Mouse (Mus musculus) c-Kit-positive CD71-negative TER-119-negative erythroid progenitor cells, embryonic 14.5 days (primary cell): ENCODE data around the gene 3110009E18Rik.
A peak's percentile ranks its signal among the peaks of the same experiment; 100 is the strongest.

Source experiments
- DNase-seq: peaks from one replicate; pipeline ENCODE4 v3.0.0-alpha.2; 2013; ENCODE audit warnings: low read depth

3110009E18Rik gene

DNA sequence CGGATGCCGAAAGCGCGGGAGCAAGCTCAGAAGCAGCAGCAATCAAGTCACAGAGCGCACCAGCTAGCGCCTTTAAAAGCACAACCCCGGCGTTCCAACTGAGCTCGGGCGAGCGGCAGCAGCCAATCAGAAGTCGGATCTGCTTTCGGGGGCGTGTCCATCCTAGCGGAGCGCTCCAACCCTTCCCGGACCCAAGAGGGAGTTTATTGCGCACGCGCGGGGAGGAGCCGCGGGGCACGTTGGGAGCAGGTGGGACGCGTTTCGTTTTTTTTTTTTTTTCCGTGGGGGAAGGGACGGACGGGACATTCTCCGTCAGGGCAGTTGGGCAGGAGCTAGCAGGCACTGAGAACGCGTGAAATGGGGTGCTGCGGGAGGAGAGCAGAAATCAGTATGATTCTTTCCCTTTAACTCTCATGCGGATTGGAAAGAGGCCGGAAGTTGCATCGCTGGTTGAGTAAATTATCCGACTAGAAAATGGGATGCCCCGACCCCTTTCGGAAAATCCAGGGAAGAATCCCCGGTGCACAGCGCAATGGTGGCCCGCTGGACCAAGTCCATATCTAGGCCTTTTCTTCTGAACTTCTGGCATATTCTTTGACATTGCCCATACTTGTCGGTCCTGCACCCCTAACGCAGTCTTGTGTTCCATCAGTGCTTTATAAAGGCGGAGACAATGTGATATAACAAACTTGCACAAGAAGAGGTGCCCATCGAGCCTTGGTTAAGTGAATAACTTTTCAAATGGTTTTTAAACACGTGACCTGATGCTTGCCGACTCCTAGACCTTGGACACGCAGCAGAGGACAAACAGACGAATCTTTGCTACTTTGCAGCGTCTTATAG lies at the start of gene 3110009E18Rik, which contains the start of gene Dbi:
3110009E18Rik (plus strand) TSS at position 219 of the 843 bp plus-strand sequence.
Dbi (minus strand) TSS at position 110 of the 843 bp plus-strand sequence.
- DNase-seq: peak; percentile 96

DNA sequence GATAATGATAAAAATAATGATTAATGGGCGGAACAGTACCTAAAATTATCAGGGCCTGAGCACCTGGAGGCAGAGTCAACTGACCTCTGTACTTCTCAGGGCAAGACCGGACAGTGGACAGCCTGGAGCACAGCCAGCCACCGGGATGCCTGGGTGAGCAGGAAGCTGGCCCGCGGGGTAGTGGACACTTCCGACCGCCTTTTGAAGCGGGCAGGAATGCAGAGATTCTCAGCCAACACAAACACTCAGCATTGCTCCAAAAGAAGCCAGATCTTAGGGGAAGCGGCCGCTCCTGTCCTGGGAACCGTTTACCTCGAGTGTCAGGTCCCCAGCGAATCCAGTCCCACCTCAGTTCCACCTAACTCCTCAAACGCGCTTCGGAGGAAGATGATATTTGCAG lies 48.1 kb upstream of the 3110009E18Rik start:
- DNase-seq: no peak

DNA sequence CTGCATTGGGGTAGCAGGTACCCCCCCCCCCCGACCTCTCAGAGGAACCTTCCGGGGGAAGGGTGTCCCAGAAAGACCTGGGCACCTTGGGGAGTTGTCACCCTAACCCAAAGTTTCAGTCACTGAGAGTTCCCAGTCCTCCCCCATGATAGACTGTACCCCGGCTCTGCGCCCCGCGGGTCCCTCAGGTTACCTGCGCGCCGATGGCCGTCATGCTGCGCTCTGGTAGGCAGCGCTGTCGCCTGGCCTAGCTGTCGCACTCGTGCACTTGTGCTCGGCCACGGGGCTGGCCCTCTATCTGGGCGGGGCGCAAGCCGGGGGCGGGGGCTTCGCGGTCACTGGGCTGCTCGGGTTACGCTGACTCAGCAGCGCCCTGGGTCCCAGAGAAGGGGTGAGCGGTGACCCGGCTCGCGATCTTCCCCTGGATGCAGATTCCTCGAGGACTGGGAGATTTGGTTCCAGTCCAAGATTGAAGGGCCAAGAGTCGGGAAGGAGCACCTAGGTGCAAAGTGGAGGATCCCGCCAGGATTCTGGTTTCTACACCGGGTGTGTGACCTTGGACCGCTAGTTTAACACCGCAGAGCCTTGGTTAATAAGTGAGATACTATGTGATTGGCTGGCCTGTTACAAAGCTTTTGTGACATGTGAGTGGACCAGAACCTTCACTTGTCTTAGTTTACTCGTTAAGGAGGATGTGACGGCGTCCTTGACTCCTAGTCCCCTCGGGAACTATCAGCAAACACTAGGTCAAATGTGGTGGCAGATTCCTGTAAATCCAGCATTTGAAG lies 47.3 kb upstream of the 3110009E18Rik start, which contains the start of gene Tmem37:
Tmem37 (minus strand) TSS at position 556 of the 788 bp plus-strand sequence.
- DNase-seq: peak; percentile 37

DNA sequence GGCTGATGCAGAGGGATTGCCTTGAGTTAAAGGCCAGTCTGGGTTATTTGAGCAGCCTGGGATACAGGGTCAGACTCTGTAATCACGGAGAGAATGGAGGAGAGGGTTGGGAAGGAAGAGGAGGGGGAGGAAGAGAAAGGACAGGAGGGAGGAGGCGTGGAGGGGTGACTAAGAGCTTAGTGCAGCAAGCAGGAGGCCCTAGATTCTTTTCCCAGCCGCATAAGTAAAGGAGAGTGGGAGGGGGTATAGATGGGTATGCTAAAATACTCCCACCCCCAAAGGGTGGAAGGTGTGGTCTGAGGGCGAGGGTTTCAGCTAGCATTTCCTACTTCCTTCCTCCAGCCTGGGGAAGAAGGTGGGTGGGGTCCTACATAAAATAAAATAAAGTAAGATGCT lies 46.7 kb upstream of the 3110009E18Rik start:
- DNase-seq: no peak

DNA sequence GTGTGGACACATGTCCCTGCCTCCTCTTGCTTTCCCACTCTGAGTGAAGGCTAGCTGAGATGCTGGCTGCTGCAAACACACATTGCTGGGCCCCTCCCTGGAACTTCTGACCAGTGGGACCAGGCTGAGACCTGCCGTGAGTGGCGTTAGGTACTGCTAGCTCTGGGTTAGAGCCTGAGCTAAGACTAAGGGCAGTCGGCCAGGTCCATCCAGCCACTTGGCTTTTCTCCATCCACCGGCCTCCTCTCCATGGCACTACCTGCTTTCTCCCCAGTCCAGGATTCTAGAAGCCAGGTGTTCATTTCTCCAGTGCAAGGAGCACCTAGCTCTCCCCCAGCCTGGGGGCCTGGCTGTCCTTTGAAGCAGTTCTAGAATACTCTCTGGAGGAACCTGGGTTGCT lies 46.1 kb upstream of the 3110009E18Rik start:
- DNase-seq: no peak

DNA sequence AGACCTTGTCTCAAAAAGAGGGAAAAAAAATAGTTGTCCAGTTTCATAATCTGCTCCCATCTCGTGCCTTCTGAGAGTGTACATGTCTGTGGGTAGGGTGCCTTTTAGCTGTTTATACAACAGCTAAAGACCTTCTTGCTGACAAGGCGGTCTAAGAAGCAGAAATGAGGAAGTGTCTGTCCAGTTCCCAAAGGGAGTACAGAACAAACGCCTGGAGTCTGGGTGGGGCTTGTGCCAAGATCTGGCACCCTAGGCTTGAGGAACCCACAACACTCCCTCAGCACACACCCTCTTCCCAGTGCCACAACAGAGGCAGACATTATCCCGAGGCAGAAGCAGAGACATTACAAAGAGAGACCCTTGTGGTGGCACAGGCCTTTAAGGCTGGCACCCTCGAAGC lies 45.5 kb upstream of the 3110009E18Rik start:
- DNase-seq: no peak

DNA sequence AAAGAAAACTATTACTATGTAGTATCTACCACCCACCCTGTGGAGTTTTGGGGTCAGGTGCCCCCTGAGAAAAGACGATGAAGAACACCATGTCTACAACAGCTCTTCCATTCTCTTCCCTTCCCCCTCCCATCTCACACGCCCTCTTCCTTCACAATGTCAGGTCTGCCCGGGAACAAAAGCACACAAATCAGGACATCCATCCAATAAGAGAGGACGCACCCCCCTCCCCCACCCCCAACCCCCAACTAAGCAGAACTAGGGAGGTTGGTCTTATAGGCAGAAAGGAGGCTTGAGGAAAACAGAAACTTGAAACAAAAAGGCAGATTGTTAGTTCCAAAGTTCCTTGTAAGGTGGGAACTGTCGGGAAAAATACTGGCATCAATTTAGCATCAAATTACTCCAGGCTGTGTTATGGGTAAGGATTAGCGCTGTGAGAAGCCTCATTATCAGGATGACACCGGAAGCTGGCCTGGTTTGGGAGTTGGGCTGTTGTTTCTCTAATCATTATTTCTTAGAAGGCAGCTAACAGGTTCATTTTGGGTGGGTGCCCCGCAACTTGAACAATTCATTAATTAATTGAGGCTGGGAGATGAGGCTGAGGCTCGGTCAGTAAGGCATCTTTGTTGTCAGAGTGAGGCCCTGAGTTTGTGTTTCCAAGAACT lies 43.1 kb upstream of the 3110009E18Rik start:
- DNase-seq: no peak

DNA sequence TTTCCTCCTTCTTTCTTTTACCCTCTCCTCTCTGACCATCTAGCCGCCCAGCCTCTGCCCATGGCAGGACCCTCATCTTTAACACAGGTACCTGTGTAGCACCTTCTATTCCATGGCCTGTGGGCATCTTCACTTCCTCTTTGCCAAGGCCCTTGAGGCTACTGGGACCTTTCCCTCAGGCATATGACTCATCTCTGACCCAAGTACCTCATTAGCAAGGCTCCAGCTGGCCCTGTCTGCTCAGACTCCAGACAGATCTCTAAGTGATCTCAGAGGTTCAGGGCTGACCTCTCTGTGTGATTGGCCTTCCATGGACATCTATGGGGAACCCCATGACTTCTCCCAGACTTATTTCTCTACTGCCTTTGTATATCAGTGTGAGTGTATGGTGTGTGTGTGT lies 40.4 kb upstream of the 3110009E18Rik start:
- no peak for DNase-seq

DNA sequence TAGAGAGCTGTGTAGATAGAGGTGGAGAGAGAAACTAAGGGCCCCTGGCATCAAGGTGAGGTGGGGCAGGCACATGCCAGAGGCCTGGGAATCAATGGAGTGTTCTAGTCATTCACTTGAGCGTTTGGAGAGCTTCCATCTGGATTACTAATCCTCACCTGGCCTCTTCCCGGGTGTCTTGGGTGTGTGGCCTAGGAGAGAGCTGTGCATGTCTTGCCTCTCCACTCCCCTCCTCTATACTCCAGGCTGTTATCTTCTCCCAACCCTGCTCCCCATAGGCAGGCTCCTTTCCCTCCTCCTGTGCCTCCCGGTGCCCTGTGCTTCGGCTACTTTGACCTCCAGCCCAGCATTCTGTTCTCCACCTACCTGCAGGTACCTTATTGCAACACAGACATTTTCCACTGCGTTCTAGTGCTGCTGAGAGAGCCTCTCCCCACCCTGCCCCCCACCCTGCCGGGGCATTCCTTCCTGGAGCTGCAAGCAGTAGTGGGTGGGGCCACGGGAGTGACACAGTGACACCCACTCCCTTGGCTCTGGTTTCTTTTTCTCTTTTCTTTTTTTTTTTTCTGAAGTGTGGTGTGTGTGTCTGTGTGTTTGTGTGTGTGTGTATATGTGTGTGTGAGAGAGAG lies 37.9 kb upstream of the 3110009E18Rik start:
- no peak for DNase-seq

DNA sequence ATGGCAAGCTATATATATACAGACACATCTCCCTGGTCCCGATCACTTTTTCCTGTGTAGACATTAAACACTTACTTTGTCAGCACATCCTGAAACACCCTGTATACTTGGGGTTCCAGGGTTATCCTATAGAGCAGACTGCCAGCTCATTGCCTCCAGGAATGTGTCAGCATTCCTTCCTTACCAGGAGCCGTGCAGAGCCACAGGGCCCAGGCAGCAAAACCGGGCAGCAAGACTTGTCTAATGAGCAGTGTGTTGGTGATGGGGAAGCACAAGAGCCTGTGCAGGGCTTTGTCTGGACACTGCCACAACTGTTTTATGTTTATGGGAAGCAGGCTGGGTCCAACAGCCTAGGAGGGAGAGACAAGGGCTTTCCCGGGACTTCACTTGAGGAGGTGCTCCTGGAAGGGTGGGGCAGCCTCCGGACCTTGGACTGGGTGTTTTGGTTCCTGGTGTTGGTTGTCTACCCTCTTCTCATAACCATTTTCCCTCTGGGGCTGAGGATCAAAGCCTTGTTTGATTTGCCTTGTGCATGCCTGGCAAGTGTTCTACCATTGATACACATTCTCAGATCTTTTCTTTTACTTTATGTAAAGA lies 37.0 kb upstream of the 3110009E18Rik start:
- no peak for DNase-seq

DNA sequence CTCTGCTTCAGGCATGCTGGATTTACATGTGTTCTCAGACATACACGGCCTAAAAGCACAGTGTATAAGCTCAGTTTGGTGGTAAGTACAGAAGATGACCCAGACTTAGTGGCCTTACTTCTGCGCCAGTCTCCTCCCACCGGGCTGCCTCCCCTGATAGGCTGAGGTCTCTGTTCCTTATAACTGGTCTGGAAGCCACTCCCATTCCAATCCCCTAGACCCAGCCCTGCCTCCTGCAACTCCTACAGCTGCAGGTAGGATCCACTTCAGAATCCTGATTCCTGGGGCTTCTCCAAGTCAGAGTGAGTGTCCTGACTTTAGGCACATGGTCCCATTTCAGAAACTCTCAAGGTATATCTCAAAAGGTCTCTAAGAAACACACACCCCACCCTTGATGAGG lies 35.3 kb upstream of the 3110009E18Rik start:
- DNase-seq: no peak

DNA sequence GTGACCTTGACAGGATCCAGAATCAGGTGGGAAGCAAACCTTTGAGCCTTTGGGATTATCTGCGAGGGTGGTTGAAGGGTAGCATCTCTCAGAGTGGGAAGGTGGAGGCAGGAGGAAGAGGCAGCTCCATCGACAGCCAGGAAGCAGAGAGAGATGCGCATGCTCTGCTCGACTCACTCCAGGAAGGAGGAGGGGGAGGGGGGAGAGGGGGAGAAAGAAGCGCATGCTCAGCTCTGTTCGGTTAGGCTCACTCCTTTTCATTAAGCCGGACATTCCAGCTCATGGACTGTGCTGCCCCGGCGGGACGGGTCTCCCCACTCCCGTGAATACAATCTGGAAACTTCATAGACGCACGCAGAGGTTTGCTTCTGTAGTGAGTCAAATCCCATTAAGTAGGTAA lies 34.3 kb upstream of the 3110009E18Rik start:
- DNase-seq: no peak

DNA sequence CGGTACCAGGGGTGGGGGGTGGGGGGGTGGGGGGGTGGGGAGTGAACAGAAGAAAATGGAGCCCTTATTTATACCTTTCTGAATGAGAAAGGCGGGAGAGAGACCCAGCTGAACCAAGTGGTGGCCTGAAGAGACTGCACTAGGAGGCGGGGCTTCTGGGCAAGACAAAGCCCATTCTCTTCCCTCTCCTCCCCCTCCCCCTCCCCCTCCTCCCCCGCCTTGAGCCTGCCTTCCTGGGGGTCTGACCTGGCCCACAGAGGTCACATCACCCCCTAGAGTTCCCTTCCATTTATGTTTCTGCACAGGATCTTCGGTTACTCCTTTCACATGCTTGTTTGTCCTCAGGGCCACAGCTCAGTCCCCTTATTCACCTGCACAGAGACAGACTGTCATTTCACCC lies 31.8 kb upstream of the 3110009E18Rik start:
- DNase-seq: no peak

DNA sequence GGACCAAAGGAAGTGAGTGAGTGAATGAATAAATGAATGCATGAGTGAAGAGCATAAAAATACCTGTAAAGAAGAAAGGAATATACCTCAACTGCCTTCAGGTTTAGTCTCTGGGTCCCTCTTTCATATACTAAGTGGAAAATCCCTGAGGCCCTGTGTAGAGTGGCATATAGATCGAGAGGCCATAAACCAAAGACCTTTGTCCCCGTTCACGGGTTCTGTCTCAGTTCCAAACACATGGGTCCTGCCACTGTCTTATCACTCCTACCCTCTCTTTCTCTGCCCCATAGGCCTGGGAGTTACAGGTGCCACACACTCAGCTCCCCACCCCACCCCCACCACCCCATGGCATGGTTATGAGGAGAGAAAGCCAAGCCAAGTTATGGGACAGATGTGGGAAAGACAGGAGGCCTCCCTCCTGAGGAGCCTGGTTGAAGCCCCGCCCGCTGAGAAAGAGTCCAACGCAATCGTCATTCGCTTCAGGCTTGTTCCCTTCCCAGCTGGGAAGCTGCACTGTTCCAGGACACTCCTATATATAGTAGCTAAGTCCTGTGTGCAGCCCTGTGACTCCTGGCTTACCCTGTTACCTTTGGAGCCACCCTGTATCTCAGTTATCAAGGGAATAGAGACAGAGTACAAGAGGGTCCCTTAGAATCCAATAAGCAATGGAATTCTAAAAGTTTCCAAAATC lies 30.0 kb upstream of the 3110009E18Rik start:
- DNase-seq: no peak

DNA sequence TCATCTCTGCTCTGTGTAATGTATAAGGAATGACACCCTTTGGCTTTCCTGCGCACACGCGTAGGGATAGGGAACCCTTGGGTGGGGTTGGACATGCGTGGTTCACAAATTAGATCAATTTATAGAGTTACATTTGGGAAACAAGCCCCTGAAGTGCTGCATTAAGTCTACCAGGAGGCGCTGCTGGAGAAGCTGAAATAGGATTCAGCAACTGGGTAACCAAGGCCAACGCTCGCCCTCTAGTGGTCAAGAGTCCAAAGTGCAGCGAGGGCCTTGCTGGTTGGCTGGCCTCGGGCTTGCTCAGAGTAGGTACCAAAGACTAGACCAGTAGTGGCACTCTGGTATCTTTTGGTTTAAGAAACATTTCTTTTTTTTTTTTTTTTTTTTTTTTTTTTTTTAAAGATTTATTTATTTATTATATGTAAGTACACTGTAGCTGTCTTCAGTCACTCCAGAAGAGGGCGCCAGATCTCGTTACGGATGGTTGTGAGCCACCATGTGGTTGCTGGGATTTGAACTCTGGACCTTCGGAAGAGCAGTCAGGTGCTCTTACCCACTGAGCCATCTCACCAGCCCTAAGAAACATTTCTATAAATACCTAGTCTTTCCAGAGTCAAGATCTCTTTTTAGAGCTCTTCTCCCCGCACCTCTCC lies 27.4 kb upstream of the 3110009E18Rik start:
- DNase-seq: peak; percentile 73

DNA sequence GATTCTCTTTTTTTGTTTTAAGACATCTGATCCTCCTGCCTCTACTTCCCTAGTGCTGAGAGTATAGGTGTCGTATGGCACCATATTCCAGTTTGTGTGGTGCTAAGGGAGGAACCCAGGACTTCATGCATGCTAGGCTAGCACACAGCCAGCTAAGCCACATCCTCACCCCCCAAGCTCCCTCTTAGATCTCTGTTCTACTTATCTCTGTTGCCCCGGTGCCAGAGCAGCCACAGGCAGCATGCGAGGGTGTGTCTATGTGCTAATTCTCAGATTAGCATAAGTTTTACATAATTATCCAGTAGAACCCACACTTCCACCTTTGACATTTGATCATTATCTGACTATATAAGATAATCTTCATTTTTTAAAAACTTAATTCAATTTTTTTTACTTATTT lies 26.1 kb upstream of the 3110009E18Rik start:
- no peak for DNase-seq

DNA sequence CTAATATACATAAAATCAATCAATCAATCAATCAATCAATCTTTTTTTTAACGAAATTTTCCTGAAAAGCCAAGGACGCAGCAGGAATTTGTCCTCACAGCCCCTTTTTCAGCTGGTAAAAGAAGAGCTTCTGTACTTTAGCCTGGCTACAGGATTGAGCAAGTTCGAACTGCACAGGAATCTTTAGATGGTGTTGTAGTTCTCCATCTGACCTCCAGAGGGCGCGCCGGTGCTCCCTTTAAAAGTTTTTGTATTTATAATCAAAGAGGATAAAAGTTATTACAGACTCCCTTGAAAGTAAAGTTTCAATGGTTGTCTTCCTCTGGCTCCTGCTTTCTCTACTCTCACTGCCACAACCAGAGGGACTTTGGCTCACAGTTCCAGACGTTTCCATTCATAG lies 22.7 kb upstream of the 3110009E18Rik start:
- no peak for DNase-seq

DNA sequence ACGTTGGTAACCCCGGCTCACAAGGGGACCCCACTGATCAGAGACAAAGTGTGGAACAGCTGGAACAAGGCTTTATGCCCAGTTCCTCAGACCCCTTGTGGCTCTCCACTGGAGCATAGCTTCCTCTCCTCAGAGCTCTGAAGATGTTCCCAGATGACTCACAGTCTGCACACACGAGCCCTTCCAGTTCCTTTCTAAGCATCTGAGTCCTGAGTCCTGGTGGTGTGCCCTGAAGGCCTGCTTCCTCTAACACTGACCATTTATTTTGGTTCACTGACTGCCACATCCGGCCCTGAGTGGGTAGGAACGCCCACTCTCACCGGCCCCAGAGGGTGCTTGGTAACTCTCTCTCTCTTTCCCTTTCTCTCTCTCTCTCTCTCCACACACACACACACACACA lies 21.5 kb upstream of the 3110009E18Rik start:
- no peak for DNase-seq

DNA sequence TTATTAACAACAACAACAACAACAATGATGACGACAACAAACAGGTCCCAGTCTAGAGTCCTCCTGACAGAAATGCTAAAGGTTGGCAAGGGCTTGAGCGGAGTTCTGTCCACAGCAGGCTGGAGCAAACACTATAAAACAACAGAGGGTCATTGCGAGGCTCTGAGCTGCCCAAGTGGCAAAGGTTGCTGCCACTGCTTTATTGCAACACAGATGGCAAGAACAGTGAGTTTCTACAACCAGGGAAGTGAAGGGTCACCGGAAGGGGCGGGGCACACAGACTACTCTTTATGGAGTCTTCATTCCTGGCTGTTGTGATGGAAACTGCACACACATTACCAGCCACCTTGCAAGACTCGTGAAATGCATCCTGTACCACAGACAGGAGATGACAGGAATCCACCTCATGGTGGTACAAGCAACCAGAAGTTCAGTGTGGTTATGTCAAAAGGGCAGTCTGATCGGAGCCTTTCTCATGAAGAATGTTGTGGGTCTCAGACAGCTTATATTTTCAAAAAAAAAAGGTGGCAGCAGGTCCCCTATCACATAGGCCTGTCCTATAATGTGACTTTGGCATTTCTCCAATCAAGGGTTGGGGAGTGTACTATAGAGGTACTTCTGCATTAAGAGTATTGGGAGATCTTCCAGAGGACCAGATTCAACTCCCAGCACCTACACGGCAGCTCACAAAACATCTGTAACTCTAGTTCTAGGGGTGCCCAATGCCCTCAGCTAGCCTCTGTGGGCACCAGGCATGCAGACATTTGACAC lies 20.3 kb upstream of the 3110009E18Rik start:
- no peak for DNase-seq

DNA sequence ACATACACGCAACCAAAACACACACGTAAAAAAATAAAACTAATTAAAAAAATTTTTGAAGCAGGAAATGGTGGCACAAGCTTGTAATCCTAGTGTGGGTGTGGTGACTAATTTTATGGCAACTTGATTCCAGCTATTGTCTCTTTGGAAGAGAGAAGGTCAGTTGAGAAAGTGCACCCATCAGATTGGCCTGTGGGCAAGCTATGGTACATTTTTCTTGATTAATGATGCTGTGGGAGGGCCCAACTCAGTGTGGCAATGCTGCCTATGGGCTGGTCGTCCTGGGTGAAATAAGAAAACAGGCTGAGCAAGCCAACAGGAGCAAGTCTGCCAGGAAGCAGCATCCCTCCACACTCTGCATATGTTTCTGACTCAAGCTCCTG lies 19.8 kb upstream of the 3110009E18Rik start:
- DNase-seq: no peak
